Mouse (Mus musculus): Measurements from ENCODE around the gene Tyk2.

Tyk2 gene

GRCm38 (mm10) chr9:21073044-21073840 lies 57.8 kb downstream of the Tyk2 start, which contains the start of the genes Gm49373 and Fdx1l:
TSS of gene Gm49373 (minus strand) at chr9:21073096.
TSS of gene Fdx1l (minus strand) at chr9:21073614.
- ChIA-PET CTCF (interaction anchor here in 2 of 4 experiments (0.6 to 1.0 kb wide), 3 partner anchors 10 to 172 kb away, joined by 3 read pairs; no protein-coding TSS in a partner anchor), POLR2A (interaction anchor here (0.6 to 15.2 kb wide), 46 partner anchors 9 to 454 kb away, joined by 3 to 353 read pairs (median 4); partner anchors contain the start of genes Gm38431 (in 3 of the 4), Raver1 (in 3 of the 4), Eif3g (in 1 of the 4) and Icam1 (in 1 of the 4))

DNA sequence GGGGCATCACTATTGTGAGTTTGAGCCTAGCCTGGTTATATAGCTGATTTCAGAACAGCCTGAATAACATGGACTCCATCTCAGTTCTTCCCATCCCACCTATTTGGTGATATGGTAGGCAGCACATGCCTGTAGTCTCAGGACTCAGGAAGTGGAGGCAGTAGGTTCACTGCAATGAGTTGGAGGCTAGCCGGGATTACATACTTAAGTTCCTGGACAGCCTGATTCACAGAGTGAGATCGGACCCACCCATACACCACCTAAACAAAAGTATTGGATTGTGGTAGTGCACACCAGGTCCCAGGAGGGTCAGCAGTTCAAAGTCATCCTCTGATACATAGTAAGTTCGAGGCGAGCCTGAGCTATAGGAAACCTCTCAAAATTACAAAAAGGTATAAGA lies 58.4 kb downstream of the Tyk2 start:
- POLR2A ChIA-PET: interaction anchor here (0.6 to 15.2 kb wide), 31 partner anchors 9 to 195 kb away, joined by 3 to 353 read pairs (median 4); partner anchors contain the start of genes Gm38431 (in 2 of the 4), Raver1 (in 2 of the 4), Icam1 (in 1 of the 4) and Tyk2 (in 1 of the 4)
- CTCF ChIA-PET: interaction anchor here in 1 of 4 experiments (0.7 kb wide), 1 partner anchor 15 kb away, joined by 3 read pairs; no protein-coding TSS in a partner anchor

- ChIA-PET POLR2A (interaction anchor here (0.6 to 8.0 kb wide), 21 partner anchors 7 to 169 kb away, joined by 3 to 56 read pairs (median 4); partner anchors contain the start of genes Gm38431 (in 3 of the 4), Raver1 (in 3 of the 4), Eif3g (in 1 of the 4) and Fdx1l (in 1 of the 4)), CTCF (interaction anchor here in 3 of 4 experiments (0.6 to 1.3 kb wide), 6 partner anchors 29 to 310 kb away, joined by 3 to 16 read pairs (median 3); partner anchors contain the start of gene Eif3g (in 1 of the 3))
These were observed 63.9 kb downstream of the Tyk2 start, which contains the start of gene Zglp1 for GRCm38 (mm10) chr9:21067006-21067684. TSS of gene Zglp1 (minus strand) at chr9:21067093.

GRCm38 (mm10) chr9:21062928-21063327 lies 68.1 kb downstream of the Tyk2 start:
- CTCF ChIA-PET: interaction anchor here in 2 of 4 experiments (0.6 to 1.3 kb wide), 4 partner anchors 34 to 232 kb away, joined by 3 to 4 read pairs (median 3); partner anchors contain the start of genes Eif3g (in 1 of the 2) and Icam4 (in 1 of the 2)
- POLR2A ChIA-PET: interaction anchor here in 3 of 4 experiments (0.6 to 8.0 kb wide), 17 partner anchors 10 to 360 kb away, joined by 3 to 56 read pairs (median 4); partner anchors contain the start of genes Gm38431 (in 2 of the 3), Raver1 (in 2 of the 3), Fdx1l (in 1 of the 3) and Gm49373 (in 1 of the 3)

All from embryonic stem cell, embryonic (primary cell).